Mouse (Mus musculus): ENCODE data around the gene Tcea3.
A peak's percentile ranks its signal among the peaks of the same experiment; 100 is the strongest.

The Tcea3 gene

GRCm38 (mm10) chr4:136239111-136239510 is 8.4 kb upstream of the Tcea3 start:
- no peak for DNase-seq (ENCODE audit: low spot score)

- DNase-seq (ENCODE audit: low spot score), result peak; percentile 73
These were observed 7.9 kb upstream of the Tcea3 start for GRCm38 (mm10) chr4:136239622-136240021.

GRCm38 (mm10) chr4:136240123-136240522 is 7.4 kb upstream of the Tcea3 start:
- no peak for DNase-seq (ENCODE audit: low spot score)

GRCm38 (mm10) chr4:136240955-136241354 is 6.6 kb upstream of the Tcea3 start:
- DNase-seq (ENCODE audit: low spot score), result no peak

GRCm38 (mm10) chr4:136242065-136242703 is 5.3 kb upstream of the Tcea3 start:
- no peak for DNase-seq (ENCODE audit: low spot score)

- DNase-seq (ENCODE audit: low spot score), result no peak
These were observed 4.8 kb upstream of the Tcea3 start for GRCm38 (mm10) chr4:136242728-136243127.

GRCm38 (mm10) chr4:136244208-136244607 is 3.3 kb upstream of the Tcea3 start:
- DNase-seq (ENCODE audit: low spot score), result no peak

GRCm38 (mm10) chr4:136245681-136246080 is 1.8 kb upstream of the Tcea3 start:
- no peak for DNase-seq (ENCODE audit: low spot score)

GRCm38 (mm10) chr4:136246568-136246969 is 960 bp upstream of the Tcea3 start:
- DNase-seq (ENCODE audit: low spot score), result no peak

- no peak for DNase-seq (ENCODE audit: low spot score)
These were observed 172 bp upstream of the Tcea3 start for GRCm38 (mm10) chr4:136247386-136247728.

- DNase-seq (ENCODE audit: low spot score), result no peak
These were observed 1.2 kb downstream of the Tcea3 start for GRCm38 (mm10) chr4:136248464-136249331.

GRCm38 (mm10) chr4:136249332-136249647 is 1.8 kb downstream of the Tcea3 start:
- DNase-seq (ENCODE audit: low spot score), result no peak

- DNase-seq (ENCODE audit: low spot score), result peak; percentile 55
These were observed 2.3 kb downstream of the Tcea3 start for GRCm38 (mm10) chr4:136249780-136250179.

GRCm38 (mm10) chr4:136255919-136256318 is 8.4 kb downstream of the Tcea3 start:
- DNase-seq (ENCODE audit: low spot score), result no peak

- DNase-seq (ENCODE audit: low spot score), result no peak
These were observed 9.2 kb downstream of the Tcea3 start for GRCm38 (mm10) chr4:136256696-136257095.

GRCm38 (mm10) chr4:136259916-136260315 is 12.4 kb downstream of the Tcea3 start:
- DNase-seq (ENCODE audit: low spot score), result no peak

GRCm38 (mm10) chr4:136260491-136261180 is 13.1 kb downstream of the Tcea3 start:
- DNase-seq (ENCODE audit: low spot score), result peak; percentile 74

- no peak for DNase-seq (ENCODE audit: low spot score)
These were observed 14.4 kb downstream of the Tcea3 start for GRCm38 (mm10) chr4:136261912-136262311.

GRCm38 (mm10) chr4:136263555-136263954 is 16.0 kb downstream of the Tcea3 start:
- DNase-seq (ENCODE audit: low spot score), result no peak

GRCm38 (mm10) chr4:136266716-136267343 is 19.3 kb downstream of the Tcea3 start:
- DNase-seq (ENCODE audit: low spot score), result no peak

- no peak for DNase-seq (ENCODE audit: low spot score)
These were observed 21.4 kb downstream of the Tcea3 start for GRCm38 (mm10) chr4:136268912-136269311.

GRCm38 (mm10) chr4:136270648-136271047 is 23.1 kb downstream of the Tcea3 start:
- DNase-seq (ENCODE audit: low spot score), result no peak

GRCm38 (mm10) chr4:136281097-136281496 is 33.6 kb downstream of the Tcea3 start:
- no peak for DNase-seq (ENCODE audit: low spot score)

Measured in ovary, postnatal 36 days (tissue).